Mouse (Mus musculus): Measurements from ENCODE around the gene 1500011B03Rik. TPM values are rescaled to one million over a fixed set of nuclear protein-coding genes. Genes with fewer than 3 reads are reported as not detected.
"Not testable (repeated sequence)": the region's sequence is repeated elsewhere in the genome, so short reads cannot be mapped to it uniquely, and the experiment has no call there.

The 1500011B03Rik gene
- polyA plus RNA-seq, 1 experiment from 2014 or later: 112 TPM

DNA sequence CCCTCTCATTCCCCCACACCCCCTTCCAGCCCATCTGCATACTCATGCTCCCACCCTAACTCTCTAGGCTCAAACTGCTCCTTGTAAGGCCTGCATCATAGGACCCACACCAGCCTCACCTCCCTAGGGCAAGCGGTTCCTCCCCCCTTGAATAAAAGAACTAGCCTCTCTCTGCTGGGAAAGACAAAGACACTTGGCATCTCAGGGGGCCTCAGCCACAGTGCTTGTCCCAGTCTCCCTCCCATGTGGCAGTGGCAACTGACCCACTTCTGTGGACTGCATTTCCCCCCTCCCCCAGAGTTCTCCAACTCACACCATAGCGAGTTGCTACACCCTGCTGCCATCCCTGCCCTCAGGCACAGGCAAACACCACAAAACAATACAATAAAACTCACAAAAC is 21.1 kb upstream of the 1500011B03Rik start:
- H3K9me3 ChIP-seq (ENCODE audit: control insufficient read depth, low read depth, low read length); H3K27ac ChIP-seq (ENCODE audit: low read length); ATAC-seq (ENCODE audit: insufficient number of reproducible peaks, insufficient read depth, low FRiP score, low read depth); H3K9ac ChIP-seq (replicated peaks; ENCODE audit: low read depth, low read length); H3K36me3 ChIP-seq (ENCODE audit: control insufficient read depth, insufficient read depth, low read length); H3K4me2 ChIP-seq (replicated peaks; ENCODE audit: low read depth, low read length); H3K4me1 ChIP-seq (ENCODE audit: control insufficient read depth, insufficient read depth, low read length); H3K27me3 ChIP-seq (ENCODE audit: control insufficient read depth, insufficient read depth, low read length); H3K4me3 ChIP-seq (ENCODE audit: low read depth, low read length): not testable (repeated sequence)
- 73% methylated on average over 2 of the region's 2 CpGs for WGBS

DNA sequence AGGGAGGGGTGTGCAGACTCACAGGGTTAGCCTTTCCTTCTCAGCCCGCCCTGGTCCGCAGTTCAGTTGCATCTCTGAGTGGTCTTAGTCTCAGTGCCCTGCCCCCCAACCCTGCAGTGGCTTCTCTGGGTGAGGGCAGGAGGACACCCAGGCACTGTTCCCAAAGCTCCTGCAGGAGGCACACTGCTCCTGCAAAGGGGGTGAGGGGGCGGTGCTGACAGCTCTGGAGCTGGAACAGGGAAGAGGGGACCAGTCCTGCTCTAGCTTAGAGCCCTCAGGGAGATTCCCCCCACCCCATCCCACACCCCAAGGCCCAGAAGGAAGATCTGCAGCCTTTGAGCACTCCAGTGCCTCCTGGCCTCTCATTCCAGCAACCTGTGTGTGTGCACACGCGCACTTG is 19.4 kb upstream of the 1500011B03Rik start:
- no peak for ATAC-seq (ENCODE audit: insufficient number of reproducible peaks, insufficient read depth, low FRiP score, low read depth)

DNA sequence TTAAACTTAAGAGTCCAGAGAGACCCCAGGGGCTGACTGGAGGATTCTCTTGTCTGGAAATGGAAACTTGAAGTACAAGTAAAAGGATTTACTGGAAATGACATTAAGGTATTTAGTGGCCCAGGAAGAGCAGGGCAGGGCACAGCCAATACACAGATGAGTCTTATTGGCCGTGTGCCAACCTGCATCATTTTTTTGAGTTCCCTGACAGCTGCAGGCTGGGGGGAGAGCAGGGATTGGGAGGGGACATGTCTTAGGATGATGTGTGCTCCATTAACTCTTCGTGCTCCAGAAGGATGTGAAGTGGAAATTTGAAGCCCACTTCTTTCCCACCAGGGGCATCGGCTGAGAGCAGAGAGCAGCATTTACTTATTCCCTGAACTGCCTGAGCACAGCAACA is 18.9 kb upstream of the 1500011B03Rik start:
- H3K36me3 ChIP-seq (ENCODE audit: control insufficient read depth, insufficient read depth, low read length); H3K4me2 ChIP-seq (replicated peaks; ENCODE audit: low read depth, low read length); ATAC-seq (ENCODE audit: insufficient number of reproducible peaks, insufficient read depth, low FRiP score, low read depth); H3K27ac ChIP-seq (ENCODE audit: low read length); H3K4me3 ChIP-seq (ENCODE audit: low read depth, low read length); H3K9ac ChIP-seq (replicated peaks; ENCODE audit: low read depth, low read length); H3K27me3 ChIP-seq (ENCODE audit: control insufficient read depth, insufficient read depth, low read length); H3K9me3 ChIP-seq (ENCODE audit: control insufficient read depth, low read depth, low read length): not testable (repeated sequence)
- peaks cover 11% of the 10 kb centered on the region; the same call in 1 of the 2 replicates for H3K4me1 ChIP-seq (ENCODE audit: control insufficient read depth, insufficient read depth, low read length)
- 19% methylated on average over 3 of the region's 3 CpGs for whole genome bisulfite sequencing

More for the DNA sequence above, 19.4 kb upstream of the 1500011B03Rik start:
- Histone ChIP-seq H3K27ac (ENCODE audit: low read length) (no peak overlapping the region), H3K36me3 (ENCODE audit: control insufficient read depth, insufficient read depth, low read length) (no peaks in the 10 kb centered on the region), H3K4me3 (ENCODE audit: low read depth, low read length) (no peak overlapping the region), H3K9me3 (ENCODE audit: control insufficient read depth, low read depth, low read length) (no peaks in the 10 kb centered on the region), H3K4me1 (ENCODE audit: control insufficient read depth, insufficient read depth, low read length) (peaks cover 8% of the 10 kb centered on the region; the same call in 1 of the 2 replicates), H3K4me2 (replicated peaks; ENCODE audit: low read depth, low read length) (no peak overlapping the region), H3K27me3 (ENCODE audit: control insufficient read depth, insufficient read depth, low read length) (no peaks in the 10 kb centered on the region), H3K9ac (replicated peaks; ENCODE audit: low read depth, low read length) (no peak overlapping the region)
- 58% methylated on average over 5 of the region's 5 CpGs for WGBS

DNA sequence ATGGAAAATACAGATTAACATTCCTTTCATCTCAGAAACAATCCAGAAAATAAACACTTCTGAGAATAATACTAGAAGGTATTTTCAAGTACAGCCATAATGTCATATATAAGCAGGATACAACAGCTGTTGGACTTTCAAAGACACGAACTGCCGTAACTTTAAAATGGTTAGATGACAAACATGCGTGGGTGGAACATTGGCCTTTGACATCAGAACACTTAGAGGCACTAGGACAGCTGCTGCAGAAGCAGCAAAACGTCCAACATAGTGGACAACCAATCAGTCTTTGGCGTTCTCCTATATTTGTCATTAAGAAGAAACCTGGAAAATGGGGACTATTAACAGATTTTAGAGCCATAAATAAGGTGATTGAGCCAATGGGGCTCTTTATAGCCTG is 17.2 kb upstream of the 1500011B03Rik start:
- not testable (repeated sequence) for ATAC-seq (ENCODE audit: insufficient number of reproducible peaks, insufficient read depth, low FRiP score, low read depth); H3K9ac ChIP-seq (replicated peaks; ENCODE audit: low read depth, low read length); H3K9me3 ChIP-seq (ENCODE audit: control insufficient read depth, low read depth, low read length); H3K4me2 ChIP-seq (replicated peaks; ENCODE audit: low read depth, low read length); H3K27me3 ChIP-seq (ENCODE audit: control insufficient read depth, insufficient read depth, low read length); H3K36me3 ChIP-seq (ENCODE audit: control insufficient read depth, insufficient read depth, low read length); H3K27ac ChIP-seq (ENCODE audit: low read length); H3K4me3 ChIP-seq (ENCODE audit: low read depth, low read length)
- WGBS: 37% methylated on average over 5 of the region's 5 CpGs
- H3K4me1 ChIP-seq (ENCODE audit: control insufficient read depth, insufficient read depth, low read length): peaks cover 11% of the 10 kb centered on the region; the same call in 1 of the 2 replicates

DNA sequence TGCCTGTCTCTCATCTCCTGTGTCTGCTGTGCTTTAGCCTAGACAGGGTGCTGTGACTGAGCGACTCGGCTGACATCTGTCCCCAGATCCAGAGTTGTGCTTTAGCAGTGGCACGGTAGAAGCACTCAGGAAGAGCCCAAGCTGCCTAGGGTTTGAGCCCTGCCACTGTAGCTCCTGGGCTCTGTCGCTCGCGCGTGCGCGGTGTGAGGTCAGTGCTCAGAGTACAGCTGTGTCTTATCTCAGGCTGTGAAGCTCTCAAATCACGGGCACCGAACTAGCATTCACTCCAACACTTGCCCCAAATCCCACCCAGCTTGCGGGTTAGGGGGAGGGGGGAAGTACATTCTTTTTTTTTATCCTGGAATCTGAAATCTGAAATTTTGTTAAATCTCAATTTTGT is 13.6 kb upstream of the 1500011B03Rik start:
- Histone ChIP-seq H3K27ac (ENCODE audit: low read length) (no peak overlapping the region), H3K4me1 (ENCODE audit: control insufficient read depth, insufficient read depth, low read length) (0 out of 2 replicates have a peak, but pooled peaks cover 3% of the 10 kb centered on the region), H3K9me3 (ENCODE audit: control insufficient read depth, low read depth, low read length) (no peaks in the 10 kb centered on the region), H3K36me3 (ENCODE audit: control insufficient read depth, insufficient read depth, low read length) (no peaks in the 10 kb centered on the region), H3K4me3 (ENCODE audit: low read depth, low read length) (no peak overlapping the region), H3K4me2 (replicated peaks; ENCODE audit: low read depth, low read length) (no peak overlapping the region), H3K27me3 (ENCODE audit: control insufficient read depth, insufficient read depth, low read length) (no peaks in the 10 kb centered on the region), H3K9ac (replicated peaks; ENCODE audit: low read depth, low read length) (no peak overlapping the region)
- 26% methylated on average over 12 of the region's 12 CpGs for WGBS
- ATAC-seq (ENCODE audit: insufficient number of reproducible peaks, insufficient read depth, low FRiP score, low read depth): no peak

DNA sequence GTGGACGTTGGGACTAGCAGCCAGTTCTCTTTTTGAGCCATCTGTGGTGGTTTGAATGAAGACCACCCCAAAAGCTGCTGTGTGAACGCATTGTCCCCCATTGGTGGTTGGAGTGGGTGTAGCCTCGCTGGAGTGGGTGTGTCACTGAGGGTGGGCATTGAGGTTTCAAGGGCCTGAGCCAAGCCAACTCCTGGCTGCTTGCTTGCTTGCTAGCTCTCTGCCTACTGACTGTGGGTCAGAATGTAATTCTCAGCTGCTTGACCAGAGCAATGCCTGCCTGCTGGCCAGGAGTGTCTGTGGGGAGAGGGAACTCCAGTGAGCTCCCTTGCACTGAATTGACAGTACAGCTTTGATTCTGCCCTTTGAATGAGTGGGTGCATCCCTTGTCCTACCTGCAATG is 6.5 kb upstream of the 1500011B03Rik start:
- H3K36me3 ChIP-seq (ENCODE audit: control insufficient read depth, insufficient read depth, low read length): no peaks in the 10 kb centered on the region
- no peaks in the 10 kb centered on the region for H3K9me3 ChIP-seq (ENCODE audit: control insufficient read depth, low read depth, low read length)
- 64% methylated on average over 3 of the region's 3 CpGs for WGBS
- ATAC-seq (ENCODE audit: insufficient number of reproducible peaks, insufficient read depth, low FRiP score, low read depth): no peak
- H3K9ac ChIP-seq (replicated peaks; ENCODE audit: low read depth, low read length): no peak overlapping the region
- no peak overlapping the region for H3K4me2 ChIP-seq (replicated peaks; ENCODE audit: low read depth, low read length)
- no peak overlapping the region for H3K4me3 ChIP-seq (ENCODE audit: low read depth, low read length)
- H3K27ac ChIP-seq (ENCODE audit: low read length): no peak overlapping the region
- no peaks in the 10 kb centered on the region; the same call in 1 of the 2 replicates for H3K4me1 ChIP-seq (ENCODE audit: control insufficient read depth, insufficient read depth, low read length)
- H3K27me3 ChIP-seq (ENCODE audit: control insufficient read depth, insufficient read depth, low read length): no peaks in the 10 kb centered on the region

DNA sequence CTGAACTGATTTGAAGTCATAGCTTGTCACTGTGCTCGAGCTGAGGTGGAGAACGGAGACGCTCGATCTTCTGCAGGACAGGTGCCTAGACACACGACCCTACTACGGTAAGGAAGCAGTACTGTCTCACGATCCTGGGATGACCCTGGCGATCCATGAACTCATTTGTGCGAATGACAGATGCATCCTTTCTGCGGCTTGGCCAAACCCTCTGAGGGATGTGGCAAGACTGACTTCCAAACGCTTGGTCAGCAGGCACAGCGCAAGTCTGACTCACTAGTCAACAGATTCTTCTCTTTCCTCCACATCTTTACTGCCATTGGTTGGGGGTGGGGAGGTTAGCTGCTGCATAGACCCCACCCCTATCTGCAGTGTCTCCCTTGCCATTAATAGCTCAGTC is 4.2 kb upstream of the 1500011B03Rik start:
- Histone ChIP-seq H3K9ac (replicated peaks; ENCODE audit: low read depth, low read length) (no peak overlapping the region), H3K36me3 (ENCODE audit: control insufficient read depth, insufficient read depth, low read length) (no peaks in the 10 kb centered on the region), H3K4me3 (ENCODE audit: low read depth, low read length) (no peak overlapping the region), H3K27ac (ENCODE audit: low read length) (no peak overlapping the region), H3K27me3 (ENCODE audit: control insufficient read depth, insufficient read depth, low read length) (no peaks in the 10 kb centered on the region), H3K4me2 (replicated peaks; ENCODE audit: low read depth, low read length) (no peak overlapping the region), H3K4me1 (ENCODE audit: control insufficient read depth, insufficient read depth, low read length) (no peaks in the 10 kb centered on the region; the same call in 1 of the 2 replicates), H3K9me3 (ENCODE audit: control insufficient read depth, low read depth, low read length) (no peaks in the 10 kb centered on the region)
- no peak for ATAC-seq (ENCODE audit: insufficient number of reproducible peaks, insufficient read depth, low FRiP score, low read depth)
- 80% methylated on average over 12 of the region's 12 CpGs for WGBS

DNA sequence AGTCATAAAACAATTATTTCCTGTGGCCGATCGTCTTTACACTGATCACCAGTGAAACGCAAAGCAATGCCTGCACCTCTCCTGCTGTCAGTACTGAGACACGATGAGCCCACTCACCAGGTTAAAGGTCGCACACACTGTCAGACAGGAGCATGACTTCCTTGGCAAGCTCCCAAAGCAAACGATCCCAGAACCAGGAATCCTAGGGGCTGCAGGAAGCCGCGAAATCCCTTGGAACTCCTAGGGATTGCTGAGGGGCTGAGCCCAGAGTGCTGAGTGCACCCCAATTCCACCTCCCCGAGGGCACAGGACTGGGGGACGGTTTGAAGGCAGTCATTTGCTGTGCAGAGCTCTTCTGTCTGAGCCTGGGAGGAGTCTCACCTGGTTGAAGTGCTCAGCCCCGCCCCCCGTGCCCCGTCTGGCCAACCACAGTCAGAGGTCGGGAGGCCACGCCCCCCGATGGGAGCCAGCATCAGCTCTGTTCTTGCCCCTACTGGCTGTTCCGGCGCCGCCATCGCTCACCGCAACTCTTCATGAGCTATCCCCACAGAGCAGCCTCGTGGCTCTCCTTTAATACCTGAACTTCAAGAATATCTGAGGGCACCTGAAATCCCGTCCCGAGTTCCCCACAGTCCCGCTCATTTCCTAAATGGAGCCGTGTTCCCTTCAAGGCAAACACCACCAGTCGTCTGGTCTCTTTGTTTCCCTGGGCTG is 2.9 kb upstream of the 1500011B03Rik start:
- no peaks in the 10 kb centered on the region for H3K27me3 ChIP-seq (ENCODE audit: control insufficient read depth, insufficient read depth, low read length)
- peak overlapping the region; percentile 62 for H3K4me2 ChIP-seq (replicated peaks; ENCODE audit: low read depth, low read length)
- WGBS: 5% methylated on average over 27 of the region's 27 CpGs
- H3K9me3 ChIP-seq (ENCODE audit: control insufficient read depth, low read depth, low read length): peaks cover 4% of the 10 kb centered on the region; the same call in 1 of the 2 replicates
- H3K4me1 ChIP-seq (ENCODE audit: control insufficient read depth, insufficient read depth, low read length): no peaks in the 10 kb centered on the region; the same call in 1 of the 2 replicates
- no peak overlapping the region for H3K27ac ChIP-seq (ENCODE audit: low read length)
- peak overlapping the region; percentile 27 for H3K4me3 ChIP-seq (ENCODE audit: low read depth, low read length)
- no peaks in the 10 kb centered on the region for H3K36me3 ChIP-seq (ENCODE audit: control insufficient read depth, insufficient read depth, low read length)
- peak; percentile 88 for ATAC-seq (ENCODE audit: insufficient number of reproducible peaks, insufficient read depth, low FRiP score, low read depth)
- no peak overlapping the region; the same call in 1 of the 2 replicates for H3K9ac ChIP-seq (replicated peaks; ENCODE audit: low read depth, low read length)

DNA sequence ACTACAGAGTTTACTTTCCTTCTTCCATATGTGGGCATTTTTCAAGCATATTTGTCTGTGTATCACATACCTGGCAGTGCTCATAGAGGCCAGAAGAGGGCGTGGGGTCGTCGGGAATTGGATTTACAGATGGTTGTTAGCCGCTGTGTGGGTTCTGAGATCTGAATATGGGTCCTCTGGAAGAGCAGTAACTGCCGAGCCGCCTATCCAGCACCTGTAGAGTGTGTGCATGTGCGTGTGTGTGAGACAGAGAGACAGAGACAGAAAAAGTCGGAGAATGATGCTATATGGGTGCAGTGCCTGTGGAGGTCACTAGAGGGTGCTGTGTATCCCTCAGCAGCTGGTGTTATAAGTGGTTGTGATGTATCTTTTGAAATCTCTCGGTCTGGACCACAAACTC is 929 bp upstream of the 1500011B03Rik start:
- Histone ChIP-seq H3K4me1 (ENCODE audit: control insufficient read depth, insufficient read depth, low read length) (no peaks in the 10 kb centered on the region; the same call in 1 of the 2 replicates), H3K4me3 (ENCODE audit: low read depth, low read length) (no peak overlapping the region), H3K27me3 (ENCODE audit: control insufficient read depth, insufficient read depth, low read length) (no peaks in the 10 kb centered on the region), H3K36me3 (ENCODE audit: control insufficient read depth, insufficient read depth, low read length) (no peaks in the 10 kb centered on the region), H3K4me2 (replicated peaks; ENCODE audit: low read depth, low read length) (no peak overlapping the region), H3K27ac (ENCODE audit: low read length) (no peak overlapping the region), H3K9ac (replicated peaks; ENCODE audit: low read depth, low read length) (no peak overlapping the region), H3K9me3 (ENCODE audit: control insufficient read depth, low read depth, low read length) (peaks cover 4% of the 10 kb centered on the region; the same call in 1 of the 2 replicates)
- WGBS: 17% methylated on average over 9 of the region's 9 CpGs
- ATAC-seq (ENCODE audit: insufficient number of reproducible peaks, insufficient read depth, low FRiP score, low read depth): no peak
